Mouse (Mus musculus) CH12.LX (cell line): ENCODE results near the gene Irak3. TPM values are rescaled to one million over a fixed set of nuclear protein-coding genes. Genes with fewer than 3 reads are reported as not detected.
A peak's percentile ranks its signal among the peaks of the same experiment; 100 is the strongest.

Experiments used
- DNase-seq: peaks from one replicate; pipeline ENCODE4 v3.0.0-alpha.2; 2013; ENCODE audit errors: extremely low read depth
- H3K27ac ChIP-seq: 2 replicates; pipeline ENCODE4 v1.5.1; 2012; ENCODE audit warnings: low read depth, mild to moderate bottlenecking, control low read depth, moderate library complexity; ENCODE audit not compliant: insufficient read depth
- H3K27me3 ChIP-seq: replicated peaks from 2 replicates; pipeline ENCODE3; 2012; ENCODE audit warnings: inconsistent platforms
- H3K36me3 ChIP-seq, 2 experiments: replicated peaks in 1 of 2; 2 replicates each; pipeline versions ENCODE3 to v1.6.1; 2012; ENCODE audit warnings: inconsistent platforms in 1 of 2, low read length in 1 of 2, mild to moderate bottlenecking in 1 of 2, mixed read lengths in 1 of 2, moderate library complexity in 1 of 2; ENCODE audit not compliant: control insufficient read depth in 1 of 2, insufficient read depth in 1 of 2
- H3K4me1 ChIP-seq, 2 experiments: 2 replicates each; pipeline ENCODE4 v1.6.1; 2012; ENCODE audit warnings: inconsistent platforms in 1 of 2, moderate library complexity in 1 of 2; ENCODE audit not compliant: insufficient read depth in 2 of 2, control insufficient read depth in 1 of 2
- H3K4me2 ChIP-seq: 2 replicates; pipeline ENCODE4 v1.6.1; 2012; ENCODE audit warnings: low read depth, mild to moderate bottlenecking, control low read depth; ENCODE audit not compliant: poor library complexity, insufficient read depth, severe bottlenecking
- H3K4me3 ChIP-seq, 3 experiments: fragments of 150-350 bp in 1 of 3; sonication (generic) in 1 of 3; replicated peaks in 1 of 3; 2 replicates each; pipeline versions ENCODE3 to v1.5.1; 2011 to 2012; ENCODE audit warnings: low read depth in 2 of 3, low read length in 2 of 3, mild to moderate bottlenecking in 2 of 3, moderate library complexity in 2 of 3, control low read depth in 1 of 3, improper control_type of control experiment in 1 of 3, inconsistent platforms in 1 of 3, mixed read lengths in 1 of 3; ENCODE audit not compliant: poor library complexity in 1 of 3
- H3K79me2 ChIP-seq: replicated peaks from 2 replicates; pipeline ENCODE4 v1.6.1; 2012; ENCODE audit warnings: mild to moderate bottlenecking, moderate library complexity; ENCODE audit not compliant: control insufficient read depth, poor library complexity, insufficient read depth, severe bottlenecking; ENCODE audit errors: extremely low read depth
- H3K9ac ChIP-seq: 2 replicates; pipeline ENCODE4 v1.6.1; 2012; ENCODE audit warnings: low read depth, mild to moderate bottlenecking, control low read depth, moderate library complexity; ENCODE audit not compliant: insufficient read depth
- H3K9me3 ChIP-seq: replicated peaks from 2 replicates; pipeline ENCODE3; 2012; ENCODE audit warnings: low read length, inconsistent platforms, mixed read lengths
- CTCF ChIP-seq, 2 experiments: IDR thresholded peaks in 1 of 2; conservative IDR thresholded peaks in 1 of 2; 2 replicates each; pipeline ENCODE4 v1.5.1; 2011 to 2012; ENCODE audit warnings: low read depth in 2 of 2, low read length in 2 of 2, improper control_type of control experiment in 1 of 2, inconsistent platforms in 1 of 2, mild to moderate bottlenecking in 1 of 2, moderate library complexity in 1 of 2
- ELF1 ChIP-seq: IDR thresholded peaks from 2 replicates; pipeline ENCODE4 v1.6.1; 2014; ENCODE audit warnings: low read depth, mild to moderate bottlenecking, inconsistent platforms, low read length, improper control_type of control experiment
- MEF2A ChIP-seq: IDR thresholded peaks from 2 replicates; pipeline ENCODE4 v1.6.1; 2014; ENCODE audit warnings: low read depth, mild to moderate bottlenecking, inconsistent platforms, low read length, improper control_type of control experiment, borderline replicate concordance
- MYC ChIP-seq: IDR thresholded peaks from 2 replicates; pipeline ENCODE4 v1.6.1; 2011; ENCODE audit warnings: low read depth, mild to moderate bottlenecking, improper control_type of control experiment, low read length
- NELFE ChIP-seq: IDR thresholded peaks from 2 replicates; pipeline ENCODE4 v1.6.1; 2011; ENCODE audit warnings: low read depth, low read length, improper control_type of control experiment
- NRF1 ChIP-seq: IDR thresholded peaks from 2 replicates; pipeline ENCODE4 v1.6.1; 2014; ENCODE audit warnings: low read depth, mild to moderate bottlenecking, inconsistent platforms, low read length, improper control_type of control experiment, moderate library complexity
- RAD21 ChIP-seq: IDR thresholded peaks from 2 replicates; pipeline ENCODE4 v1.6.1; 2011; ENCODE audit warnings: low read depth, mild to moderate bottlenecking, low read length, improper control_type of control experiment, moderate library complexity
- RCOR1 ChIP-seq: conservative IDR thresholded peaks from 2 replicates; pipeline ENCODE4 v1.6.1; 2012; ENCODE audit warnings: low read depth, mild to moderate bottlenecking, inconsistent platforms, low read length, improper control_type of control experiment
- SMC3 ChIP-seq: IDR thresholded peaks from 2 replicates; pipeline ENCODE4 v1.6.1; 2011; ENCODE audit warnings: low read depth, low read length, improper control_type of control experiment
- TCF12 ChIP-seq: IDR thresholded peaks from 2 replicates; pipeline ENCODE4 v1.6.1; 2014; ENCODE audit warnings: low read depth, mild to moderate bottlenecking, inconsistent platforms, low read length, improper control_type of control experiment
- UBTF ChIP-seq: IDR thresholded peaks from 2 replicates; pipeline ENCODE4 v1.6.1; 2012; ENCODE audit warnings: low read depth, mild to moderate bottlenecking, inconsistent platforms, low read length, improper control_type of control experiment, moderate library complexity
- USF2 ChIP-seq: conservative IDR thresholded peaks from 2 replicates; pipeline ENCODE4 v1.6.1; 2011; ENCODE audit warnings: low read depth, low read length, improper control_type of control experiment
- ZNF384 ChIP-seq: IDR thresholded peaks from 2 replicates; pipeline ENCODE4 v1.6.1; 2012; ENCODE audit warnings: low read depth, low read length, improper control_type of control experiment, inconsistent platforms
- dilution Hi-C: fragments of 300-500 bp; cut with MboI; formaldehyde crosslinking; loops from 2 replicates; pipeline ENCODE4 v1.14.3; 2020; ENCODE audit warnings: low sequenced_read_pairs; ENCODE audit not compliant: extremely low pct_unique_long_range_greater_than_20kb, extremely low pct_ligation_motif_present
- in situ Hi-C: fragments of 300-500 bp; cut with MboI; formaldehyde crosslinking; loops from 3 replicates; pipeline ENCODE4 v1.14.3; 2019; ENCODE audit warnings: low sequenced_read_pairs, low pct_ligation_motif_present, low pct_unique_long_range_greater_than_20kb, mixed read lengths
- polyA plus RNA-seq: library from polyadenylated mRNA; unstranded; fragments of >175 nt; gene quantifications from 2 replicates; pipeline ENCODE4 v1.2.1, GENCODE M21; 2012; ENCODE audit warnings: low read depth; ENCODE audit not compliant: insufficient read length
- total RNA-seq, 2 experiments: library from RNA; depleted of rRNA; stranded (reverse); fragments of 300-350 nt in 1 of 2; fragments of >200 nt in 1 of 2; gene quantifications; 2 replicates each; pipeline ENCODE4 v1.2.3; 2012 to 2014

Irak3 gene
- total and polyA plus RNA-seq, 3 experiments = 0.50 to 3.1 (median 1.1) TPM

- dilution Hi-C loops (no loop called here), in situ Hi-C loops (loop anchor here (10.0 kb wide), 2 partner anchors 194 to 324 kb away; no protein-coding TSS in a partner anchor)
- Histone ChIP-seq H3K79me2 (no peaks in the 10 kb centered on the region), H3K4me3 (no peak overlapping the region), H3K4me2 (peak overlapping the region; percentile 66; the same call in 1 of the 2 replicates), H3K27ac (no peak overlapping the region), H3K9ac (no peak overlapping the region), H3K27me3 (no peaks in the 10 kb centered on the region), H3K9me3 (no peaks in the 10 kb centered on the region), H3K4me1 (peaks cover 4 to 6% of the 10 kb centered on the region in 2 experiments), H3K36me3 (no peaks in the 10 kb centered on the region)
- TF ChIP-seq UBTF (no peak), USF2 (no peak), NRF1 (peak; percentile 64)
- DNase-seq = no peak
These were observed 73.2 kb downstream of the Irak3 start for GRCm38 (mm10) chr10:120128601-120129277.

GRCm38 (mm10) chr10:120125465-120125857 lies 76.5 kb downstream of the Irak3 start:
- H3K4me2 ChIP-seq = no peak overlapping the region; the same call in 1 of the 2 replicates
- H3K27ac ChIP-seq = no peak overlapping the region
- H3K79me2 ChIP-seq = no peaks in the 10 kb centered on the region
- H3K36me3 ChIP-seq = no peaks in the 10 kb centered on the region
- in situ Hi-C loops = loop anchor here (10.0 kb wide), 2 partner anchors 191 to 321 kb away; no protein-coding TSS in a partner anchor
- H3K9me3 ChIP-seq = no peaks in the 10 kb centered on the region
- TF ChIP-seq USF2 (no peak), NRF1 (no peak), NELFE (no peak), MYC (no peak), ELF1 (no peak), RAD21 (no peak), MEF2A (no peak), TCF12 (no peak), RCOR1 (no peak)
- peaks cover 2 to 4% of the 10 kb centered on the region in 2 experiments; a peak in 3 of 4 replicates for H3K4me1 ChIP-seq
- no peak overlapping the region for H3K9ac ChIP-seq
- H3K27me3 ChIP-seq = no peaks in the 10 kb centered on the region
- dilution Hi-C loops = no loop called here
- DNase-seq = peak; percentile 10
- no peak overlapping the region for H3K4me3 ChIP-seq

GRCm38 (mm10) chr10:120124801-120125464 lies 77.0 kb downstream of the Irak3 start:
- Histone ChIP-seq H3K4me2 (no peak overlapping the region; the same call in 1 of the 2 replicates), H3K9ac (no peak overlapping the region), H3K36me3 (no peaks in the 10 kb centered on the region), H3K27me3 (no peaks in the 10 kb centered on the region), H3K79me2 (no peaks in the 10 kb centered on the region), H3K27ac (no peak overlapping the region), H3K9me3 (no peaks in the 10 kb centered on the region), H3K4me3 (no peak overlapping the region), H3K4me1 (peaks cover 2 to 4% of the 10 kb centered on the region in 2 experiments; a peak in 3 of 4 replicates)
- in situ Hi-C loops = loop anchor here (10.0 to 25.0 kb wide), 3 partner anchors 190 to 488 kb away; no protein-coding TSS in a partner anchor
- TF ChIP-seq CTCF (conservative IDR thresholded peaks at IDR 0.05 in 1 of 2, IDR thresholded peaks at IDR 0.05 in 1 of 2; ENCODE audit: low read depth in 2 of 2, low read length in 2 of 2) (peak; percentile 77 to 86), SMC3 (peak; percentile 74), ZNF384 (peak; percentile 97), USF2 (no peak), RAD21 (peak; percentile 76)
- dilution Hi-C loops = no loop called here
- DNase-seq = peak; percentile 86
